Mouse (Mus musculus) ES-Bruce4 (cell line): ENCODE data around the gene Mphosph10. TPM values are rescaled to one million over a fixed set of nuclear protein-coding genes. Genes with fewer than 3 reads are reported as not detected.

Experiments used
- H3K27ac ChIP-seq: 2 replicates; pipeline ENCODE4 v1.5.1; 2012; ENCODE audit warnings: low read length, inconsistent platforms; ENCODE audit not compliant: insufficient read depth
- H3K27me3 ChIP-seq: 2 replicates; pipeline ENCODE4 v1.6.1; 2012; ENCODE audit warnings: mild to moderate bottlenecking, low read length, inconsistent platforms; ENCODE audit not compliant: control insufficient read depth, poor library complexity, insufficient read depth, severe bottlenecking
- H3K36me3 ChIP-seq: 2 replicates; pipeline ENCODE4 v1.6.1; 2012; ENCODE audit warnings: inconsistent platforms, mild to moderate bottlenecking, low read length, moderate library complexity; ENCODE audit not compliant: control insufficient read depth, poor library complexity, insufficient read depth, severe bottlenecking
- H3K4me1 ChIP-seq: one replicate; pipeline ENCODE4 v1.8.1; 2011; ENCODE audit warnings: low read length; ENCODE audit not compliant: control insufficient read depth, insufficient read depth
- H3K4me3 ChIP-seq: 2 replicates; pipeline ENCODE4 v1.5.1; 2011; ENCODE audit warnings: low read depth, mild to moderate bottlenecking, low read length
- H3K9ac ChIP-seq: 2 replicates; pipeline ENCODE4 v1.6.1; 2012; ENCODE audit warnings: low read depth, mild to moderate bottlenecking, inconsistent platforms; ENCODE audit not compliant: poor library complexity, severe bottlenecking
- H3K9me3 ChIP-seq: replicated peaks from 2 replicates; pipeline ENCODE4 v1.6.1; 2012; ENCODE audit warnings: mild to moderate bottlenecking, low read length, inconsistent platforms; ENCODE audit not compliant: control insufficient read depth, poor library complexity, insufficient read depth, severe bottlenecking
- CTCF ChIP-seq: IDR thresholded peaks from one replicate; pipeline ENCODE4 v1.8.1; 2011; ENCODE audit warnings: low read depth, low read length
- EP300 ChIP-seq: IDR thresholded peaks from 2 replicates; pipeline ENCODE4 v1.6.1; 2011; ENCODE audit warnings: low read depth, low read length; ENCODE audit not compliant: insufficient read depth
- POLR2A ChIP-seq: IDR thresholded peaks from one replicate; pipeline ENCODE4 v1.8.1; 2011; ENCODE audit warnings: low read length; ENCODE audit not compliant: insufficient read depth
- polyA plus RNA-seq: library from polyadenylated mRNA; stranded (reverse); fragments of >200 nt; gene quantifications from 2 replicates; pipeline ENCODE4 v1.2.4, GENCODE M21; 2011; ENCODE audit warnings: low read depth; ENCODE audit not compliant: missing spikeins, insufficient read depth, insufficient read length

Gene Mphosph10
- polyA plus RNA-seq, 1 experiment: 81.2 TPM

DNA sequence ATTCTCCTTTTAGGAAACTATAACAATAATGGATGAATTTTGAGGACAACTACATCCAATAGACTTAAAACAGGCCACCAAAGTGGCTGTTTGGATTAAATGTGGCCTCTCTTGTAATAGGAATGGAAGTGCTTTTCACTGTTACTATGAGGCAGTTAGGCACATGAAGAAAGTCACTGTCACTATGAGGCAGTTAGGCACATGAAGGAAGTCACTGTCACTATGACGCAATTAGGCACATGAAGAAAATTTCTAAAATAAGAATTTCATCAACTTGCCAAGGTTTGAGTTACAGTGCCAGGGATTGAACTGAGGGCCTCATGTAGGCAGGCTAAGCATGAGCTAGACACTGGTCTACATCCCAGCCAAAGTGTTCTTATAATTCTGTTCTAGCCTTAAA, 8.7 kb upstream of the Mphosph10 start:
- H3K4me3 ChIP-seq: no peak overlapping the region
- no peak for TF ChIP-seq EP300
- TF ChIP-seq POLR2A: no peak
- TF ChIP-seq CTCF: no peak
- H3K9me3 ChIP-seq: no peaks in the 10 kb centered on the region
- no peak overlapping the region for H3K9ac ChIP-seq
- no peaks in the 10 kb centered on the region for H3K27me3 ChIP-seq
- no peaks in the 10 kb centered on the region for H3K4me1 ChIP-seq
- H3K36me3 ChIP-seq: no peaks in the 10 kb centered on the region; the same call in 1 of the 2 replicates
- no peak overlapping the region for H3K27ac ChIP-seq

GRCm38 (mm10) chr7:64392819-64393151, 717 bp upstream of the Mphosph10 start:
- Histone ChIP-seq H3K9ac (peak overlapping the region; percentile 77), H3K4me1 (no peaks in the 10 kb centered on the region), H3K9me3 (no peaks in the 10 kb centered on the region), H3K27me3 (no peaks in the 10 kb centered on the region), H3K27ac (no peak overlapping the region), H3K36me3 (peaks cover 21% of the 10 kb centered on the region), H3K4me3 (peak overlapping the region; percentile 69)
- TF ChIP-seq CTCF (no peak), POLR2A (no peak), EP300 (no peak)

- H3K27me3 ChIP-seq: no peaks in the 10 kb centered on the region
- H3K36me3 ChIP-seq: peaks cover 33% of the 10 kb centered on the region
- no peak for TF ChIP-seq POLR2A
- no peak for TF ChIP-seq EP300
- no peak for TF ChIP-seq CTCF
- H3K4me1 ChIP-seq: no peaks in the 10 kb centered on the region
- no peaks in the 10 kb centered on the region for H3K9me3 ChIP-seq
- H3K9ac ChIP-seq: peak overlapping the region; percentile 59
- no peak overlapping the region for H3K27ac ChIP-seq
- peak overlapping the region; percentile 84 for H3K4me3 ChIP-seq
Observed at GRCm38 (mm10) chr7:64391479-64391878, 589 bp downstream of the Mphosph10 start.

- TF ChIP-seq CTCF (no peak), EP300 (peak; percentile 51; the same call in 1 of the 2 replicates), POLR2A (peak; percentile 58)
- Histone ChIP-seq H3K4me1 (no peaks in the 10 kb centered on the region), H3K9ac (peak within 1 kb of the TSS; percentile 20), H3K4me3 (peak within 1 kb of the TSS; percentile 67), H3K9me3 (no peaks in the 10 kb centered on the region), H3K27me3 (no peaks in the 10 kb centered on the region), H3K27ac (peak within 1 kb of the TSS; percentile 21; the same call in 1 of the 2 replicates), H3K36me3 (peaks cover 25% of the 10 kb centered on the region)
Observed at GRCm38 (mm10) chr7:64373830-64374562, 18.1 kb downstream of the Mphosph10 start, which contains the start of gene Fan1. Fan1 (minus strand) TSS chr7:64374095.

DNA sequence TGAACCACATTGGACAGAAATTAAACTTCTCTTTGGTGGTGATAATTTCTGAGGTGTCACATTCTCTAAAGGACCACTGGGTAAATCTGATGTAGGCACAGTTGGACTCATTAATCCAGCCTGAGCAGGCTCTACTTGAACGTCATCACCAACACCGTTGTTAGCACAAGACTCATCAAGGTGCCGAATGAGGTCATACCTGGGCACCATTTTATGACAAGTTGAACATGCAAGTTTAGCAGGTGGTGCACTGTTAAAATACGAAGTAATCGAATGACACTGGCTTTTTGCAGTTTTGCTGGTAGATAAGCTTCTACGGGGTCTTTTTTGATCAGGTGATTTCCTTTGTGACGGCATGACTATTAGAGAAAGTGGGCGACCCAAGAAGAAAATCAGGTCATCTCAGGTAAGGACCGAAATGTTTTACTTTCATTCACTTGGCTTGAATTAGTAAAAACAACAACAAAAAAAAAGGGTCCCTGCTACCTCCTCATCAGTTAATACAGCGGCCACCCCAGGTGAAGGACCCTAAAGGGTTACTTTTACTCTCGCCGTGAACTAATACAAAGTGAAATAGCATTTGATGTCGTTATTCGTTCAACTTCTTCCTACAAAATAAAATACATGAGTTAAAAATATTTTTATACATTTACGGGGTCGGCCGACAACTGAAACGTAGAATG, 18.8 kb downstream of the Mphosph10 start:
- no peak overlapping the region for H3K27ac ChIP-seq
- H3K9ac ChIP-seq: peak overlapping the region; percentile 20
- no peaks in the 10 kb centered on the region for H3K27me3 ChIP-seq
- TF ChIP-seq EP300: no peak
- no peak for TF ChIP-seq CTCF
- no peak for TF ChIP-seq POLR2A
- H3K4me3 ChIP-seq: peak overlapping the region; percentile 67
- peaks cover 18% of the 10 kb centered on the region for H3K36me3 ChIP-seq
- no peaks in the 10 kb centered on the region for H3K4me1 ChIP-seq
- no peaks in the 10 kb centered on the region for H3K9me3 ChIP-seq
